Mouse (Mus musculus) frontal cortex, adult 2 months (tissue): Measurements from ENCODE around the gene Vmn1r116. TPM values are rescaled to one million over a fixed set of nuclear protein-coding genes. Genes with fewer than 3 reads are reported as not detected.
"Not testable (repeated sequence)": the region's sequence is repeated elsewhere in the genome, so short reads cannot be mapped to it uniquely, and the experiment has no call there.

Source experiments
- DNase-seq, 2 experiments: peaks; one replicate each; pipeline ENCODE4 v3.0.0; 2022; ENCODE audit warnings: low spot score in 1 of 2; ENCODE audit errors: extremely low spot score in 1 of 2
- polyA plus RNA-seq: library from polyadenylated mRNA; depleted of rRNA; stranded (reverse); fragments of >200 nt; gene quantifications from 2 replicates; pipeline ENCODE4 v1.2.3, GENCODE M21; 2012; rRNA removed

The Vmn1r116 gene
- not detected in 2 replicates for polyA plus RNA-seq

DNA sequence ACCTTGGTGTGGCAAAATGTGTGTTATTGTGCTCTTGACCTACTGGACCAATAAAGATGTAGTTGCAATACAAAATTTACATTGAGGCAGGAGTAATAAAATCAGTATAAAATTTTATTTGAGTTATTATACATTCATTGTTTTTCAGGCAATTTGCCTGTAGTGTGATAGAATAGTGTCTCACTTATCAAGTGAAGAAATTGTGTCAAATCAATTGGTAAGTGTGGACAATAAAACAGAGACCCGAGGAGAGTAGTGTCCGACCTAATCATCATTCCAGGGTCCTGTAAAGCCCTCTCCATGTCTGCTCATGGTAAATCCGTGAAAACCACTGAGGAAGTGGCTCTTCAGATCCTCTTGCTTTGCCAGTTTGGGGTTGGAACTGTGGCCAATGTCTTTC, at the start of gene Vmn1r116:
TSS of gene Vmn1r116 (plus strand) at position 301 of the 400 bp plus-strand sequence.
- DNase-seq, result not testable (repeated sequence)

DNA sequence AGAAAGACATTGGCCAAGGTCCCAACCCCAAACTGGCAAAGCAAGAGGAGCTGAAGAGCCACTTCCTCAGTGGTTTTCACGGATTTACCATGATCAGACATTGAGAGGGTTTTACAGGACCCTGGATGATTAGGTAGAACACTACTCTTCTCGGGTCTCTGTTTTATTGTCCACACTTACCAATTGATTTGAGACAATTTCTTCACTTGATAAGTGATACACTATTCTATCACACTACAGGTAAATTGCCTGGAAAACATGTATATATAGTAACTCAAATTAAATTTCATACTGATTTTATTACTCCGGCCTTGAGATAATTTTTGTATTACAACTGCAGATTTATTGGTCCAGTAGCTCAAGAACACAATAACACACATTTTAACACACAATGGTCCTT, 27.2 kb upstream of the Vmn1r116 start, which contains the start of gene Vmn1r115:
TSS of gene Vmn1r115 (minus strand) at position 101 of the 400 bp plus-strand sequence.
- not testable (repeated sequence) for DNase-seq

DNA sequence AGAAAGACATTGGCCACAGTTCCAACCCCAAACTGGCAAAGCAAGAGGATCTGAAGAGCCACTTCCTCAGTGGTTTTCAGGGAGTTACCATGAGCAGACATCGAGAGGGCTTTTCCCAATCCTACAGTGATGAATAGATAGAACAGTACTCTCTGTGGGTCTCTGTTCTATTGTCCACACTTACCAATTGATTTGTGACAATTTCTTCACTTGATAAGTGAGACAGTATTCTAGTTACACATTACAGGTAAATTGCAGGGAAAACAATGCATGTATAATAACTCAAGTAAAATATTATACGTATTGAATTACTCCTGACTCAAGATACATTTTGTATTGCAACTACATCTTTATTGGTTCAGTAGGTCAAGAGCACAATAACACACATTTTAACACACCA, 12.0 kb downstream of the Vmn1r116 start, which contains the start of gene Vmn1r117:
TSS of gene Vmn1r117 (minus strand) at position 101 of the 400 bp plus-strand sequence.
- not testable (repeated sequence) for DNase-seq

DNA sequence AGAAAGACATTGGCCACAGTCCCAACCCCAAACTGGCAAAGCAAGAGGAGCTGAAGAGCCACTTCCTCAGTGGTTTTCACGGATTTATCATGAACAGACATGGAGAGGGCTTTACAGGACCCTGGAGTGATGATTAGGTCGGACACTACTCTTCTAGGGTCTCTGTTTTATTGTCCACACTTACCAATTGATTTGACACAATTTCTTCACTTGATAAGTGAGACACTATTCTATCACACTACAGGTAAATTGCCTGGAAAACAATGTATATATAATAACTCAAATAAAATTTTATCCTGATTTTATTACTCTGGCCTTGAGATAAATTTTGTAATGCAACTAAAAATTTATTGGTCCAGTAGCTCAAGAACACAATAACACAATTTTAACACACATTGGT, 40.2 kb downstream of the Vmn1r116 start, which contains the start of gene Vmn1r118:
TSS of gene Vmn1r118 (minus strand) at position 101 of the 400 bp plus-strand sequence.
- DNase-seq, result not testable (repeated sequence)

Other genes starting within 250 kb of the Vmn1r116 start
- not detected in 2 replicates for gene Vmn1r107, start 203.3 kb upstream of the Vmn1r116 start, polyA plus RNA-seq
- not detected in 2 replicates for gene Vmn1r111, start 169.0 kb upstream of the Vmn1r116 start, polyA plus RNA-seq
- gene Gm10668, start 141.6 kb upstream of the Vmn1r116 start, polyA plus RNA-seq, result not detected in 2 replicates
- gene Vmn1r112, start 101.1 kb upstream of the Vmn1r116 start, polyA plus RNA-seq, result not detected in 2 replicates
- not detected in 2 replicates for gene Vmn1r113, start 85.0 kb upstream of the Vmn1r116 start, polyA plus RNA-seq
- gene Vmn1r114, start 60.1 kb upstream of the Vmn1r116 start, polyA plus RNA-seq, result not detected in 2 replicates
- not detected in 2 replicates for gene Vmn1r115, start 27.3 kb upstream of the Vmn1r116 start, polyA plus RNA-seq
- not detected in 2 replicates for gene Vmn1r117, start 11.9 kb downstream of the Vmn1r116 start, polyA plus RNA-seq
- gene Vmn1r118, start 40.1 kb downstream of the Vmn1r116 start, polyA plus RNA-seq, result not detected in 2 replicates
- not detected in 2 replicates for gene Vmn1r119, start 140.2 kb downstream of the Vmn1r116 start, polyA plus RNA-seq
- gene Vmn1r120, start 181.5 kb downstream of the Vmn1r116 start, polyA plus RNA-seq, result not detected in 2 replicates
- not detected in 2 replicates for gene Vmn1r121, start 226.3 kb downstream of the Vmn1r116 start, polyA plus RNA-seq